Mouse (Mus musculus) left cerebral cortex, postnatal 25 days (tissue): ENCODE measurements around the gene Vmn2r111. TPM values are rescaled to one million over a fixed set of nuclear protein-coding genes. Genes with fewer than 3 reads are reported as not detected.
"Not testable (repeated sequence)": the region's sequence is repeated elsewhere in the genome, so short reads cannot be mapped to it uniquely, and the experiment has no call there.

ENCODE experiments used
- DNase-seq, 2 experiments: peaks; one replicate each; pipeline ENCODE4 v3.0.0; 2022; ENCODE audit warnings: low spot score in 2 of 2, mixed read lengths in 1 of 2
- intact Hi-C: fragments of 180-260 bp; cut with DNase I; formaldehyde crosslinking; loops from one replicate; pipeline ENCODE4 v1.15.1; 2025
- total RNA-seq, 2 experiments: library from RNA; stranded (reverse); gene quantifications; 2 replicates each; pipeline ENCODE4 v1.2.3; 2021

Gene Vmn2r111
- total RNA-seq, result not detected

- DNase-seq, intact Hi-C loops: not testable (repeated sequence)
Measured at GRCm38 (mm10) chr17:22573382-22573781, at the start of gene Vmn2r111. Gene Vmn2r111 (minus strand): TSS chr17:22573482.

- DNase-seq, result not testable (repeated sequence)
Measured at GRCm38 (mm10) chr17:22600651-22601050, 27.4 kb upstream of the Vmn2r111 start, which contains the start of gene Vmn2r112. Gene Vmn2r112 (plus strand): TSS chr17:22600951.

GRCm38 (mm10) chr17:22520467-22520866, 52.8 kb downstream of the Vmn2r111 start:
- DNase-seq, intact Hi-C loops: not testable (repeated sequence)

More at GRCm38 (mm10) chr17:22600651-22601050, 27.4 kb upstream of the Vmn2r111 start, which contains the start of gene Vmn2r112:
- intact Hi-C loops, result not testable (repeated sequence)

- DNase-seq, intact Hi-C loops: not testable (repeated sequence)
Measured at GRCm38 (mm10) chr17:22520037-22520436, 53.2 kb downstream of the Vmn2r111 start.

GRCm38 (mm10) chr17:22497120-22497519, 76.2 kb downstream of the Vmn2r111 start:
- intact Hi-C loops, result no loop called here
- DNase-seq, result no peak

Other genes with a start within 250 kb of the Vmn2r111 start
- 10 to 100 TPM in 1 of 2 experiments, 1 to 10 TPM in 1; 9.2 to 11.4 TPM for gene Zfp944, start 212.1 kb downstream of the Vmn2r111 start, total RNA-seq
- gene Zfp758, start 212.0 kb downstream of the Vmn2r111 start, total RNA-seq, result 10 to 100 TPM; 10.2 to 10.5 TPM
- gene Zfp946, start 149.3 kb downstream of the Vmn2r111 start, total RNA-seq, result 10 to 100 TPM; 10.1 to 10.4 TPM
- not detected for gene Vmn2r112, start 27.5 kb upstream of the Vmn2r111 start, total RNA-seq